Mouse (Mus musculus): ENCODE measurements at regions not wholly inside any gene's neighbourhood (a gene's known extent, or its start where the extent isn't known, plus 50 kb on each side); places are given as distances from the start of the nearest gene placed in this dataset.

- TF ChIP-seq CTCF (conservative IDR thresholded peaks at IDR 0.05; ENCODE audit: low read length): no peak
- no peak for TF ChIP-seq POU5F1 (IDR thresholded peaks at IDR 0.05; ENCODE audit: borderline replicate concordance, low read length)
- TF ChIP-seq NANOG (IDR thresholded peaks at IDR 0.05; ENCODE audit: borderline replicate concordance, low read length): no peak
Observed at GRCm38 (mm10) chr11:26793928-26794628, 200.3 kb upstream of the Vrk2 start.

Measured in E14TG2a.4 (cell line).